Mouse (Mus musculus) MEL (cell line): ENCODE results near the gene Foxn3. TPM values are rescaled to one million over a fixed set of nuclear protein-coding genes. Genes with fewer than 3 reads are reported as not detected.

Experiments used
- DNase-seq: peaks from one replicate; pipeline ENCODE4 v3.0.0; 2011; ENCODE audit warnings: low read depth, low spot score
- H3K27ac ChIP-seq: 2 replicates; pipeline ENCODE4 v1.5.1; 2012; ENCODE audit warnings: low read depth, mild to moderate bottlenecking, control low read depth, low read length, moderate library complexity; ENCODE audit not compliant: control insufficient read depth
- H3K27me3 ChIP-seq, 2 experiments: fragments of 150-350 bp in 1 of 2; sonication (generic) in 1 of 2; 2 replicates each; pipeline ENCODE4 v1.6.1; 2012; ENCODE audit warnings: low read length in 2 of 2, mild to moderate bottlenecking in 2 of 2, improper control_type of control experiment in 1 of 2, moderate library complexity in 1 of 2; ENCODE audit not compliant: insufficient read depth in 2 of 2, control insufficient read depth in 1 of 2
- H3K36me3 ChIP-seq, 2 experiments: 2 replicates each; pipeline ENCODE4 v1.6.1; 2012 to 2014; ENCODE audit warnings: low read length in 2 of 2, improper control_type of control experiment in 1 of 2, inconsistent platforms in 1 of 2, mild to moderate bottlenecking in 1 of 2; ENCODE audit not compliant: insufficient read depth in 2 of 2, control insufficient read depth in 1 of 2
- H3K4me1 ChIP-seq, 2 experiments: fragments of 150-350 bp in 1 of 2; sonication (generic) in 1 of 2; 2 replicates each; pipeline ENCODE4 v1.6.1; 2012; ENCODE audit warnings: low read length in 2 of 2, improper control_type of control experiment in 1 of 2, mild to moderate bottlenecking in 1 of 2; ENCODE audit not compliant: insufficient read depth in 2 of 2, control insufficient read depth in 1 of 2
- H3K4me3 ChIP-seq, 2 experiments: fragments of 150-350 bp in 1 of 2; sonication (generic) in 1 of 2; 2 replicates each; pipeline ENCODE4 v1.5.1; 2012; ENCODE audit warnings: low read depth in 2 of 2, low read length in 2 of 2, mild to moderate bottlenecking in 2 of 2, moderate library complexity in 2 of 2, control low read depth in 1 of 2, improper control_type of control experiment in 1 of 2; ENCODE audit not compliant: control insufficient read depth in 1 of 2, insufficient read depth in 1 of 2
- H3K79me2 ChIP-seq: 2 replicates; pipeline ENCODE4 v1.6.1; 2012; ENCODE audit warnings: mild to moderate bottlenecking, low read length, moderate library complexity; ENCODE audit not compliant: control insufficient read depth, poor library complexity, insufficient read depth
- H3K9ac ChIP-seq: 2 replicates; pipeline ENCODE4 v1.6.1; 2012; ENCODE audit warnings: low read depth, mild to moderate bottlenecking, control low read depth, low read length, moderate library complexity; ENCODE audit not compliant: control insufficient read depth, poor library complexity, severe bottlenecking
- H3K9me3 ChIP-seq: fragments of 150-350 bp; sonication (generic); replicated peaks from 2 replicates; pipeline ENCODE4 v1.6.1; 2012; ENCODE audit warnings: mild to moderate bottlenecking, low read length, improper control_type of control experiment, moderate library complexity; ENCODE audit not compliant: insufficient read depth
- BHLHE40 ChIP-seq: IDR thresholded peaks from 2 replicates; pipeline ENCODE4 v1.6.1; 2012; ENCODE audit warnings: low read depth, mild to moderate bottlenecking, inconsistent platforms, low read length, improper control_type of control experiment, borderline replicate concordance
- CHD1 ChIP-seq: IDR thresholded peaks from 2 replicates; pipeline ENCODE4 v1.6.1; 2012; ENCODE audit warnings: low read depth, mild to moderate bottlenecking, inconsistent platforms, low read length, improper control_type of control experiment
- CHD2 ChIP-seq: IDR thresholded peaks from 2 replicates; pipeline ENCODE4 v1.6.1; 2011; ENCODE audit warnings: low read length, improper control_type of control experiment
- CTCF ChIP-seq, 3 experiments: IDR thresholded peaks in 2 of 3; conservative IDR thresholded peaks in 1 of 3; 2 replicates each; pipeline ENCODE4 v1.5.1; 2011 to 2012; ENCODE audit warnings: low read length in 3 of 3, low read depth in 2 of 3, mild to moderate bottlenecking in 2 of 3, improper control_type of control experiment in 1 of 3, inconsistent platforms in 1 of 3, mixed read lengths in 1 of 3, moderate library complexity in 1 of 3; ENCODE audit not compliant: control insufficient read depth in 1 of 3, insufficient read depth in 1 of 3, poor library complexity in 1 of 3, severe bottlenecking in 1 of 3
- E2F4 ChIP-seq: IDR thresholded peaks from 2 replicates; pipeline ENCODE4 v1.6.1; 2011; ENCODE audit warnings: low read depth, low read length, improper control_type of control experiment, borderline replicate concordance
- ELF1 ChIP-seq: IDR thresholded peaks from 2 replicates; pipeline ENCODE4 v1.6.1; 2014; ENCODE audit warnings: low read depth, mild to moderate bottlenecking, inconsistent platforms, low read length, improper control_type of control experiment, moderate library complexity
- EP300 ChIP-seq, 2 experiments: IDR thresholded peaks; 2 replicates each; pipeline ENCODE4 v1.6.1; 2011; ENCODE audit warnings: improper control_type of control experiment in 2 of 2, low read length in 2 of 2, low read depth in 1 of 2, mild to moderate bottlenecking in 1 of 2
- ETS1 ChIP-seq: IDR thresholded peaks from 2 replicates; pipeline ENCODE4 v1.6.1; 2012; ENCODE audit warnings: low read depth, mild to moderate bottlenecking, inconsistent platforms, low read length, improper control_type of control experiment, moderate library complexity
- GABPA ChIP-seq: IDR thresholded peaks from 2 replicates; pipeline ENCODE4 v1.6.1; 2012; ENCODE audit warnings: low read depth, mild to moderate bottlenecking, inconsistent platforms, low read length, improper control_type of control experiment, moderate library complexity
- GATA1 ChIP-seq: IDR thresholded peaks from 2 replicates; pipeline ENCODE4 v1.6.1; 2011; ENCODE audit warnings: low read depth, low read length, improper control_type of control experiment
- HCFC1 ChIP-seq: IDR thresholded peaks from 2 replicates; pipeline ENCODE4 v1.6.1; 2012; ENCODE audit warnings: low read depth, mild to moderate bottlenecking, inconsistent platforms, low read length, improper control_type of control experiment, moderate library complexity
- JUND ChIP-seq: IDR thresholded peaks from 2 replicates; pipeline ENCODE4 v1.6.1; 2011; ENCODE audit warnings: low read depth, mild to moderate bottlenecking, improper control_type of control experiment, low read length
- KAT2A ChIP-seq: conservative IDR thresholded peaks from 2 replicates; pipeline ENCODE4 v1.6.1; 2012; ENCODE audit warnings: low read depth, low read length, improper control_type of control experiment, inconsistent platforms
- MAFK ChIP-seq: IDR thresholded peaks from 2 replicates; pipeline ENCODE4 v1.6.1; 2011; ENCODE audit warnings: low read depth, mild to moderate bottlenecking, low read length, improper control_type of control experiment, borderline replicate concordance
- MAX ChIP-seq: IDR thresholded peaks from 2 replicates; pipeline ENCODE4 v1.6.1; 2011; ENCODE audit warnings: low read length, improper control_type of control experiment
- MAZ ChIP-seq: IDR thresholded peaks from 2 replicates; pipeline ENCODE4 v1.6.1; 2012; ENCODE audit warnings: low read depth, mild to moderate bottlenecking, inconsistent platforms, low read length, improper control_type of control experiment
- MEF2A ChIP-seq: IDR thresholded peaks from 2 replicates; pipeline ENCODE4 v1.6.1; 2014; ENCODE audit warnings: low read depth, mild to moderate bottlenecking, inconsistent platforms, low read length, improper control_type of control experiment; ENCODE audit not compliant: poor library complexity, insufficient replicate concordance, severe bottlenecking; ENCODE audit errors: extremely low read depth
- MXI1 ChIP-seq: IDR thresholded peaks from 2 replicates; pipeline ENCODE4 v1.6.1; 2011; ENCODE audit warnings: mild to moderate bottlenecking, low read depth, low read length, improper control_type of control experiment
- MYB ChIP-seq: IDR thresholded peaks from 2 replicates; pipeline ENCODE4 v1.6.1; 2011; ENCODE audit warnings: mild to moderate bottlenecking, low read depth, low read length, improper control_type of control experiment
- MYC ChIP-seq: IDR thresholded peaks from 2 replicates; pipeline ENCODE4 v1.6.1; 2011; ENCODE audit warnings: low read depth, mild to moderate bottlenecking, low read length, improper control_type of control experiment, moderate library complexity
- NELFE ChIP-seq: IDR thresholded peaks from 2 replicates; pipeline ENCODE4 v1.6.1; 2011; ENCODE audit warnings: low read depth, low read length, improper control_type of control experiment
- NRF1 ChIP-seq: IDR thresholded peaks from 2 replicates; pipeline ENCODE4 v1.6.1; 2014; ENCODE audit warnings: low read depth, mild to moderate bottlenecking, inconsistent platforms, low read length, improper control_type of control experiment, moderate library complexity; ENCODE audit not compliant: poor library complexity, insufficient read depth, severe bottlenecking
- POLR2A ChIP-seq, 2 experiments: IDR thresholded peaks; 2 replicates each; pipeline ENCODE4 v1.6.1; 2011 to 2012; ENCODE audit warnings: low read length in 2 of 2, mild to moderate bottlenecking in 2 of 2, control low read depth in 1 of 2, improper control_type of control experiment in 1 of 2, low read depth in 1 of 2, moderate library complexity in 1 of 2; ENCODE audit not compliant: control insufficient read depth in 1 of 2, insufficient read depth in 1 of 2, poor library complexity in 1 of 2
- POLR2AphosphoS2 ChIP-seq: IDR thresholded peaks from 2 replicates; pipeline ENCODE4 v1.6.1; 2011; ENCODE audit warnings: low read length, improper control_type of control experiment
- POLR2AphosphoS5 ChIP-seq: IDR thresholded peaks from 2 replicates; pipeline ENCODE4 v1.6.1; 2012; ENCODE audit warnings: low read depth, borderline replicate concordance, mild to moderate bottlenecking, inconsistent platforms, low read length, moderate library complexity, mixed read lengths
- RCOR1 ChIP-seq: IDR thresholded peaks from 2 replicates; pipeline ENCODE4 v1.6.1; 2012; ENCODE audit warnings: low read depth, mild to moderate bottlenecking, inconsistent platforms, low read length, improper control_type of control experiment
- SIN3A ChIP-seq: IDR thresholded peaks from 2 replicates; pipeline ENCODE4 v1.6.1; 2012; ENCODE audit warnings: low read length, improper control_type of control experiment, inconsistent platforms
- SMC3 ChIP-seq: IDR thresholded peaks from 2 replicates; pipeline ENCODE4 v1.6.1; 2011; ENCODE audit warnings: low read depth, low read length, improper control_type of control experiment
- TAL1 ChIP-seq: IDR thresholded peaks from 2 replicates; pipeline ENCODE4 v1.6.1; 2012; ENCODE audit warnings: mild to moderate bottlenecking, inconsistent platforms, low read length, moderate library complexity, mixed read lengths
- TBP ChIP-seq: IDR thresholded peaks from 2 replicates; pipeline ENCODE4 v1.8.0; 2011; ENCODE audit warnings: low read depth, low read length, improper control_type of control experiment
- TCF12 ChIP-seq: IDR thresholded peaks from 2 replicates; pipeline ENCODE4 v1.6.1; 2014; ENCODE audit warnings: low read depth, mild to moderate bottlenecking, inconsistent platforms, low read length, improper control_type of control experiment, moderate library complexity
- UBTF ChIP-seq: IDR thresholded peaks from 2 replicates; pipeline ENCODE4 v1.6.1; 2012; ENCODE audit warnings: low read depth, mild to moderate bottlenecking, inconsistent platforms, low read length, improper control_type of control experiment, moderate library complexity, borderline replicate concordance; ENCODE audit not compliant: insufficient read depth
- USF1 ChIP-seq: IDR thresholded peaks from 2 replicates; pipeline ENCODE4 v1.6.1; 2014; ENCODE audit warnings: low read depth, mild to moderate bottlenecking, inconsistent platforms, low read length, improper control_type of control experiment, moderate library complexity
- USF2 ChIP-seq, 2 experiments: IDR thresholded peaks; 2 replicates each; pipeline ENCODE4 v1.6.1; 2011 to 2012; ENCODE audit warnings: improper control_type of control experiment in 2 of 2, low read length in 2 of 2, borderline replicate concordance in 1 of 2, inconsistent platforms in 1 of 2, low read depth in 1 of 2, mild to moderate bottlenecking in 1 of 2; ENCODE audit not compliant: insufficient read depth in 1 of 2
- ZC3H11A ChIP-seq: IDR thresholded peaks from 2 replicates; pipeline ENCODE4 v1.6.1; 2012; ENCODE audit warnings: low read depth, mild to moderate bottlenecking, inconsistent platforms, low read length, improper control_type of control experiment
- ZKSCAN1 ChIP-seq: IDR thresholded peaks from 2 replicates; pipeline ENCODE4 v1.6.1; 2012; ENCODE audit warnings: low read depth, mild to moderate bottlenecking, inconsistent platforms, low read length, improper control_type of control experiment, moderate library complexity
- ZMIZ1 ChIP-seq: IDR thresholded peaks from 2 replicates; pipeline ENCODE4 v1.6.1; 2012; ENCODE audit warnings: low read depth, mild to moderate bottlenecking, inconsistent platforms, low read length, improper control_type of control experiment, moderate library complexity
- ZNF384 ChIP-seq: IDR thresholded peaks from 2 replicates; pipeline ENCODE4 v1.6.1; 2012; ENCODE audit warnings: low read depth, mild to moderate bottlenecking, inconsistent platforms, low read length, improper control_type of control experiment
- polyA plus RNA-seq, 2 experiments: library from polyadenylated mRNA; stranded (reverse) in 1 of 2; unstranded in 1 of 2; fragments of >175 nt in 1 of 2; fragments of >200 nt in 1 of 2; gene quantifications; 2 replicates each; pipeline versions ENCODE4 v1.2.1 to v1.2.4; 2012; ENCODE audit warnings: low replicate concordance in 2 of 2, low read depth in 1 of 2; ENCODE audit not compliant: insufficient read length in 2 of 2, insufficient read depth in 1 of 2, missing spikeins in 1 of 2
- total RNA-seq: library from RNA; depleted of rRNA; stranded (reverse); fragments of 300-350 nt; gene quantifications from 2 replicates; pipeline ENCODE4 v1.2.3, GENCODE M21; 2012

Gene Foxn3
- total and polyA plus RNA-seq, 3 experiments: 15.5 to 22.8 TPM; not detected in 1

GRCm38 (mm10) chr12:99280291-99280690, 283.1 kb downstream of the Foxn3 start:
- H3K4me1 ChIP-seq: peaks cover 0 to 12% of the 10 kb centered on the region in 2 experiments; a peak in 2 of 4 replicates
- no peaks in the 10 kb centered on the region for H3K9me3 ChIP-seq
- 0 out of 2 replicates have a peak overlapping the region, but pooled peaks have one; percentile 19 for H3K9ac ChIP-seq
- no peak overlapping the region for H3K27ac ChIP-seq
- no peaks in the 10 kb centered on the region for H3K79me2 ChIP-seq
- H3K27me3 ChIP-seq: no peaks in the 10 kb centered on the region
- H3K4me3 ChIP-seq: no peak overlapping the region
- DNase-seq: peak; percentile 51
- H3K36me3 ChIP-seq: peaks cover 0 to 7% of the 10 kb centered on the region in 2 experiments; a peak in 2 of 4 replicates
- TF ChIP-seq USF2 (IDR thresholded peaks at IDR 0.05; ENCODE audit: borderline replicate concordance in 1 of 2, insufficient read depth in 1 of 2, low read depth in 1 of 2, low read length in 2 of 2) (no peak), USF1 (no peak), POLR2AphosphoS2 (no peak), MYC (no peak), MAFK (no peak), SMC3 (no peak), POLR2AphosphoS5 (no peak), MEF2A (no peak), MAZ (no peak), TAL1 (peak; percentile 46), KAT2A (no peak), GABPA (no peak), ZC3H11A (no peak), NELFE (no peak), UBTF (no peak), E2F4 (no peak), SIN3A (no peak), MXI1 (no peak), ZMIZ1 (no peak), HCFC1 (no peak), RCOR1 (peak; percentile 70), JUND (no peak), MYB (no peak), ELF1 (no peak), MAX (no peak), TBP (no peak), CHD2 (no peak), NRF1 (no peak), POLR2A (IDR thresholded peaks at IDR 0.05; ENCODE audit: control insufficient read depth in 1 of 2, insufficient read depth in 1 of 2, low read depth in 1 of 2, low read length in 2 of 2, poor library complexity in 1 of 2) (no peak), EP300 (IDR thresholded peaks at IDR 0.05; ENCODE audit: low read depth in 1 of 2, low read length in 2 of 2) (peak; percentile 73 to 79), TCF12 (peak; percentile 77), GATA1 (peak; percentile 81), CHD1 (no peak), ZKSCAN1 (no peak), ZNF384 (no peak), ETS1 (peak; percentile 78), BHLHE40 (no peak), CTCF (IDR thresholded peaks at IDR 0.05 in 2 of 3, conservative IDR thresholded peaks at IDR 0.05 in 1 of 3; ENCODE audit: control insufficient read depth in 1 of 3, insufficient read depth in 1 of 3, low read depth in 2 of 3, low read length in 3 of 3, poor library complexity in 1 of 3, severe bottlenecking in 1 of 3) (no peak)
